Mouse (Mus musculus) brain, embryonic 14.5 days (tissue): ENCODE measurements at regions not wholly inside any gene's neighbourhood (a gene's known extent, or its start where the extent isn't known, plus 50 kb on each side); places are given as distances from the start of the nearest gene placed in this dataset.

Experiments
- CTCF ChIP-seq: fragments of 200-500 bp; IDR thresholded peaks from 2 replicates; pipeline ENCODE4 v1.5.1; 2012; ENCODE audit warnings: inconsistent platforms, mild to moderate bottlenecking, moderate library complexity, borderline replicate concordance; ENCODE audit not compliant: insufficient read depth, insufficient read length; ENCODE audit errors: extremely low read depth
- POLR2A ChIP-seq: fragments of 200-500 bp; IDR thresholded peaks from 2 replicates; pipeline ENCODE4 v1.6.1; 2012; ENCODE audit warnings: mild to moderate bottlenecking, inconsistent platforms, borderline replicate concordance; ENCODE audit not compliant: poor library complexity, insufficient read depth, insufficient read length, severe bottlenecking; ENCODE audit errors: extremely low read depth

DNA sequence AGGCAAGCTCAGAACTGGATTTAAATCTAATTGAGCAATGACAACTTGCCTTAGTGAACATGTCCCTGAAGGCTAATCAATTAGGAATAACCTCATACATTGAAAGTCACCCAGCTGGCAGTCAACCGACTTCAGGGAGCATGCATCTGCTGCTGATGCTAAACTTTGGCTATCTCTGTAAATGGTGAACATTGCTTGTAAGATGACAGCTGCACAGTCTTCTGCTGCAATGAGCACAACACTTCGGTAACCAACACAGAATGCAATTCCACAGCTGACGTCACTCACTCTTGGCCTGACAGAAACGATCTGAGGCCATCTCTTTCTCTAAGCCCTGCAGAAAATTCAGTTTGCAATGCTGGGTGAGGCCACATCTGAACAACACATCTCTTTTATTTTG is 290.6 kb downstream of the Ankrd50 start:
- TF ChIP-seq POLR2A (no peak), CTCF (no peak)
